Mouse (Mus musculus): ENCODE results near the gene Wdr91.

GRCm38 (mm10) chr6:34946486-34947079, 35.9 kb upstream of the Wdr91 start:
- TF ChIP-seq CTCF (IDR thresholded peaks at IDR 0.05; ENCODE audit: insufficient read depth, low read length) (no peak), POLR2A (IDR thresholded peaks at IDR 0.05; ENCODE audit: borderline replicate concordance, extremely low read depth, low read depth, low read length) (no peak)

Measured in lung, adult 2 months (tissue).